Mouse (Mus musculus) neural tube, embryonic 15.5 days (tissue): ENCODE results near the gene Map3k12. TPM values are rescaled to one million over a fixed set of nuclear protein-coding genes. Genes with fewer than 3 reads are reported as not detected.
A peak's percentile ranks its signal among the peaks of the same experiment; 100 is the strongest.

Experiments
- ATAC-seq: fragments of 200-750 bp; cut with Nextera tagmentation; 2 replicates; pipeline ENCODE4 v1.8.0; 2017; ENCODE audit warnings: mild to moderate bottlenecking, moderate TSS enrichment, moderate library complexity; ENCODE audit not compliant: low FRiP score
- H3K27ac ChIP-seq: fragments of 300-500 bp; sonication (generic); replicated peaks from 2 replicates; pipeline ENCODE4 v1.5.1; 2015; ENCODE audit warnings: mild to moderate bottlenecking, inconsistent platforms
- H3K27me3 ChIP-seq: fragments of 300-500 bp; sonication (generic); replicated peaks from 2 replicates; pipeline ENCODE4 v1.6.1; 2015; ENCODE audit warnings: inconsistent platforms
- H3K36me3 ChIP-seq: fragments of 300-500 bp; sonication (generic); 2 replicates; pipeline ENCODE4 v1.6.1; 2015; ENCODE audit warnings: inconsistent platforms
- H3K4me1 ChIP-seq: fragments of 300-500 bp; sonication (generic); 2 replicates; pipeline ENCODE4 v1.6.1; 2015; ENCODE audit warnings: inconsistent platforms
- H3K4me2 ChIP-seq: fragments of 300-500 bp; sonication (generic); 2 replicates; pipeline ENCODE4 v1.6.1; 2015; ENCODE audit warnings: inconsistent platforms, mild to moderate bottlenecking, moderate library complexity
- H3K4me3 ChIP-seq: fragments of 300-500 bp; sonication (generic); replicated peaks from 2 replicates; pipeline ENCODE4 v1.5.1; 2015; ENCODE audit warnings: mild to moderate bottlenecking, inconsistent platforms
- H3K9ac ChIP-seq: fragments of 300-500 bp; sonication (generic); replicated peaks from 2 replicates; pipeline ENCODE4 v1.6.1; 2015; ENCODE audit warnings: mild to moderate bottlenecking, inconsistent platforms
- H3K9me3 ChIP-seq: fragments of 300-500 bp; sonication (generic); replicated peaks from 2 replicates; pipeline ENCODE4 v1.6.1; 2016; ENCODE audit warnings: inconsistent platforms
- WGBS: fragments of 180-500 bp; shearing (Covaris S2); methylation state at CpG from one replicate; pipeline ENCODE4 v1.1.7; 2015; ENCODE audit warnings: mixed read lengths; 5-methylcytosine and 5-hydroxymethylcytosine counted together
- polyA plus RNA-seq: library from polyadenylated mRNA; unstranded; fragments of >200 nt; fragmentation: Nextera tagmentation; extraction: Ambion mirVana; gene quantifications from 2 replicates; pipeline ENCODE4 v1.2.1, GENCODE M21; 2015

Map3k12 gene
- polyA plus RNA-seq, 1 experiment from 2014 or later: 57.4 TPM

- peak overlapping the region; percentile 100 for H3K27ac ChIP-seq
- peaks cover 16% of the 10 kb centered on the region for H3K36me3 ChIP-seq
- H3K4me3 ChIP-seq: peak overlapping the region; percentile 66
- H3K9ac ChIP-seq: peak overlapping the region; percentile 76
- peak overlapping the region; percentile 78 for H3K4me2 ChIP-seq
- no peaks in the 10 kb centered on the region for H3K9me3 ChIP-seq
- no peak for ATAC-seq
- peaks cover 46% of the 10 kb centered on the region for H3K4me1 ChIP-seq
- WGBS: 18% methylated on average over 9 of the region's 9 CpGs
- no peaks in the 10 kb centered on the region for H3K27me3 ChIP-seq
These were observed 2.0 kb upstream of the Map3k12 start for GRCm38 (mm10) chr15:102518859-102519201.

DNA sequence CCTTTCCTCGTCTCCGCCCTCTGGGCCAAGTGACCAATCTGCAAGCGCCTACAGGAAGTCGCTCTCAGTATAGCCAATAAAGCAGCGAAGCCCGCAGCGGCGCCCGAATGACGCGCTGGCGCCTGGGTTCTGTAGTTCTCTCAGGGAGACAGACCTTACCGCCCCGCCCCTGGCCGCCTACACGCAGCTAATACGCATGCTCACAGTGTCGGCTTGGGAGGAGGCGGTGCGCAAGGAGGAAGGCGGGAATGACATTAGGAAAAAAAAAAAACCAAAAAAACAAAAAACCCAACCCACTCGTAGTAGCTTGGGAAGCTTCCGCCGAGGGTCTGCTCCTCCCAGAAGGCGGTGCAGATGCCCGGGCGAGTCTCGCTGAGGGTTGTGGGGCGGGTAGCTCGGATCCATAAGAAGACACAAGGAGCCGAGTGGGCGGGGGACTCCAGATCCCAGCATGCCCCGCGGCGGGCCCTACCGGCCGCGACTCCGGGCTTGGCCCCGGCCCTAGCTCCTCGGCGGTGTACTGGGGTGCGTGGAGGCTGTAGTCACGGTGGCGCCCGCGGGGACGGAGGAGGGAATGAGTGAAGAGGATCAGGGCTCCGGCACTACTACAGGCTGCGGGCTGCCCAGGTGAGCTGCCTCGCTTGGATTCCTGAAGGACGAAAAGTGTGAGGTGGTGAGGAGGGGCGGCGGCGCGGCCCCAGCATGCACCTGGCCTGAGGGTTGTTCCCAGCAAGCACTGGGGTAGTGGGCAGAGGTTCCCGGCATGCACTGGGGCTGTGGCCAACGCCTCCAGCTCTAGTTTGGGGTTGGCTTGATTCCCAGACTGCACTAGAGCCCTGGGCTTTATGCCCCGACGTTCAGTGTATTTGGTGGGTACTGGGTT lies 1.4 kb upstream of the Map3k12 start, which contains the start of gene Tarbp2:
Gene Tarbp2, plus strand, starts transcription at position 217 of the 883 bp plus-strand sequence.
- H3K36me3 ChIP-seq: peaks cover 14% of the 10 kb centered on the region
- H3K4me2 ChIP-seq: peak within 1 kb of the TSS; percentile 78
- H3K4me3 ChIP-seq: peak within 1 kb of the TSS; percentile 66
- under 1% methylated on average over 60 of the region's 60 CpGs for WGBS
- no peaks in the 10 kb centered on the region for H3K27me3 ChIP-seq
- H3K9me3 ChIP-seq: no peaks in the 10 kb centered on the region
- ATAC-seq: peak; percentile 91
- peak within 1 kb of the TSS; percentile 100 for H3K27ac ChIP-seq
- H3K4me1 ChIP-seq: peaks cover 49% of the 10 kb centered on the region
- peak within 1 kb of the TSS; percentile 85 for H3K9ac ChIP-seq

GRCm38 (mm10) chr15:102517631-102517975 lies 739 bp upstream of the Map3k12 start:
- Histone ChIP-seq H3K36me3 (peaks cover 14% of the 10 kb centered on the region), H3K9ac (peak overlapping the region; percentile 85), H3K4me2 (peak overlapping the region; percentile 78), H3K27ac (peak overlapping the region; percentile 100), H3K4me3 (peak overlapping the region; percentile 66), H3K4me1 (peaks cover 55% of the 10 kb centered on the region), H3K27me3 (no peaks in the 10 kb centered on the region), H3K9me3 (no peaks in the 10 kb centered on the region)
- WGBS: 0% methylated on average over 10 of the region's 10 CpGs
- ATAC-seq: no peak

GRCm38 (mm10) chr15:102516293-102516692 lies 571 bp downstream of the Map3k12 start:
- Histone ChIP-seq H3K27ac (peak overlapping the region; percentile 100), H3K4me3 (peak overlapping the region; percentile 66), H3K4me2 (peak overlapping the region; percentile 78), H3K27me3 (no peaks in the 10 kb centered on the region), H3K4me1 (peaks cover 69% of the 10 kb centered on the region), H3K9me3 (no peaks in the 10 kb centered on the region), H3K9ac (peak overlapping the region; percentile 85), H3K36me3 (peaks cover 3% of the 10 kb centered on the region; the same call in 1 of the 2 replicates)
- ATAC-seq: no peak
- WGBS: under 1% methylated on average over 12 of the region's 12 CpGs

DNA sequence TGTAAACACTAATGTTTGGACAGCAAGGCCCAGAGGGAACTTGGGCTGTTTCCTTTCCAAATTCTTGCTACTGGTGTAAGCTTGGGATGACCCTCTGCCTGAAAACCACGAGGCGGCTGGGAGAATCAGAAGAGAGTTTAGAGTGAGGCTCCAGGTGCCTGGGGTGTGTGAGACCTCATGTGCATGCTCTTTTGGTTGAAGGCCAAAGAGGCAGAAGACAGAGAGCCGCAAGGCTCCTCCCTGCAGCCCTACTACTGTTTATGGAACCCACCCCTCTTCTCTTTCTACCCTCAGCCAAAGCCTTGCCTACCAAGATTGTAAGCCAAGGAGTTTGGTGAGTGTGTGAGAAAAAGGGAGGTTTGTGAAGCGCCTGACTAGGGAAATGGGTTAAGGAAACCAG lies 1.1 kb downstream of the Map3k12 start:
- H3K27ac ChIP-seq: peak overlapping the region; percentile 100
- H3K36me3 ChIP-seq: no peaks in the 10 kb centered on the region
- WGBS: 56% methylated on average over 4 of the region's 4 CpGs
- no peaks in the 10 kb centered on the region for H3K9me3 ChIP-seq
- H3K4me1 ChIP-seq: peaks cover 74% of the 10 kb centered on the region
- no peak for ATAC-seq
- H3K4me2 ChIP-seq: peak overlapping the region; percentile 78
- peak overlapping the region; percentile 85 for H3K9ac ChIP-seq
- peak overlapping the region; percentile 66 for H3K4me3 ChIP-seq
- no peaks in the 10 kb centered on the region for H3K27me3 ChIP-seq

DNA sequence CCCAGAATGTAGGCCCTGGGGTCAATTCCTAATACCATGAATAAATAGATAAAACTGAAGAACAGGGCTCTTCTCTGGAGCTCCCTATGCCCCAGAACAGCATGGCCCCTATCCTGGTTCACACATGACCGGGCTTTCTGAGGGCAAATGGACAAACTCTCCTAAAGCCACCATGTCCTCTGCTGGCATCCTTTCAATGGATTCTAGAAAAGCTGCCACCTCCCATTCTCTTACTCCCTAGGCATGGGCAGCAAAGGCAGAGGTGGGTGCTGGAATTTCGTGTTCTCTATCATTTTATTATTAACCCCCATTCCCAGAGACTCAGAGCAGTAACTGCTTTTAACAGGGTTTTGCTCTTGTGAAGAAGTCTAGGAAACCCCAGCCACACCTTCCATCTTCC lies 1.6 kb downstream of the Map3k12 start:
- H3K27me3 ChIP-seq: no peaks in the 10 kb centered on the region
- H3K4me1 ChIP-seq: peaks cover 71% of the 10 kb centered on the region
- H3K9me3 ChIP-seq: no peaks in the 10 kb centered on the region
- ATAC-seq: no peak
- WGBS: 82% methylated on average over 2 of the region's 2 CpGs
- peak overlapping the region; percentile 78 for H3K4me2 ChIP-seq
- H3K4me3 ChIP-seq: peak overlapping the region; percentile 66
- no peaks in the 10 kb centered on the region for H3K36me3 ChIP-seq
- peak overlapping the region; percentile 85 for H3K9ac ChIP-seq
- peak overlapping the region; percentile 100; the same call in 1 of the 2 replicates for H3K27ac ChIP-seq

DNA sequence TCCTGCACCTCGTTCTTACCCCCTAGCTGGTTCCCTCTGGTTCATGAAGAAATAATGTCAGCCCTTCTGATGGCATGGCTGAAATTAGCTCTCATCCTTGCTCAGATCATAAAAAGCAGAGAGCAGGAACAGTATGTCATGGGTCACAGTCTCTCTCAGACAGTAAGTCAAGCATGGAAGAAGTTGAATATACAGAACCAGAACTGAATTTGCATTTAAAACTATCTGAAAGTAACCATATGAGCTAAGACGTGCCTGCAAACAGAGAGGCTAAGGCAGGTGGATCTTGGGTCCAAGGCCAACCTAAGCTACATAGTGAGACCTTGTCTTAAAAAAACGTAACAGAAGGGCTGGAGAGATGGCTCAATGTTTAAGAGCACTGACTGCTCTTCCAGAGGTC lies 3.9 kb downstream of the Map3k12 start:
- Histone ChIP-seq H3K36me3 (0 out of 2 replicates have a peak, but pooled peaks cover 5% of the 10 kb centered on the region), H3K27me3 (no peaks in the 10 kb centered on the region), H3K4me3 (no peak overlapping the region), H3K27ac (no peak overlapping the region), H3K9ac (no peak overlapping the region), H3K4me1 (peaks cover 75% of the 10 kb centered on the region), H3K4me2 (no peak overlapping the region), H3K9me3 (no peaks in the 10 kb centered on the region)
- no peak for ATAC-seq
- 78% methylated on average over 3 of the region's 3 CpGs for WGBS

DNA sequence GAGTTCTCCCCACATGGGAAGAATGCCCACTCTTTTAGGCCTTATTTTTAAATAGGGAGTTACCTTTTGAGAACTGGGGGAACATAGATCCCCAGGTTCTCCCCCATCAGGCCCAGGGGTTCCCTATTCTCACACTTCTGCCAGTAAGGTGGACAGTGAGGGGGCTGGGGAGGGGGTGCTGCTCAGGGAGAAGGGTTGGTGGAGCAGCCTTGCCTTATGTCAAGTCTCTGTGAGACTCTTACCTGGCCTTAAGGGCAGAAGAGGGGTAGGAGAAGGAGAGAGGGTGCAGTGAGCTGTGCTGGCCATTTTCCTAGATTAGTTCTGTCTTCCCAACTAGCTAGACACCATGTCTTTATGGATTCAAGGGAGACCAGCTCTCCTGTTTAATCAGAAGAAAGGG lies 4.4 kb downstream of the Map3k12 start:
- H3K4me3 ChIP-seq: no peak overlapping the region
- H3K9ac ChIP-seq: peak overlapping the region; percentile 12; the same call in 1 of the 2 replicates
- peaks cover 75% of the 10 kb centered on the region for H3K4me1 ChIP-seq
- no peaks in the 10 kb centered on the region for H3K27me3 ChIP-seq
- peaks cover 11% of the 10 kb centered on the region; the same call in 1 of the 2 replicates for H3K36me3 ChIP-seq
- H3K4me2 ChIP-seq: peak overlapping the region; percentile 87
- ATAC-seq: no peak
- H3K9me3 ChIP-seq: no peaks in the 10 kb centered on the region
- H3K27ac ChIP-seq: peak overlapping the region; percentile 92

GRCm38 (mm10) chr15:102512010-102512409 lies 4.9 kb downstream of the Map3k12 start:
- Histone ChIP-seq H3K27ac (peak overlapping the region; percentile 92), H3K4me1 (peaks cover 75% of the 10 kb centered on the region), H3K4me3 (no peak overlapping the region), H3K9me3 (no peaks in the 10 kb centered on the region), H3K4me2 (peak overlapping the region; percentile 87), H3K36me3 (peaks cover 13% of the 10 kb centered on the region; the same call in 1 of the 2 replicates), H3K9ac (peak overlapping the region; percentile 12; the same call in 1 of the 2 replicates), H3K27me3 (no peaks in the 10 kb centered on the region)
- 25% methylated on average over 5 of the region's 5 CpGs for WGBS
- ATAC-seq: no peak

GRCm38 (mm10) chr15:102511285-102511833 lies 5.5 kb downstream of the Map3k12 start:
- no peaks in the 10 kb centered on the region for H3K27me3 ChIP-seq
- peak overlapping the region; percentile 67 for H3K4me3 ChIP-seq
- WGBS: 5% methylated on average over 6 of the region's 6 CpGs
- H3K4me1 ChIP-seq: peaks cover 75% of the 10 kb centered on the region
- no peak for ATAC-seq
- peaks cover 13% of the 10 kb centered on the region; the same call in 1 of the 2 replicates for H3K36me3 ChIP-seq
- H3K9ac ChIP-seq: peak overlapping the region; percentile 67; the same call in 1 of the 2 replicates
- peak overlapping the region; percentile 92 for H3K27ac ChIP-seq
- peak overlapping the region; percentile 87 for H3K4me2 ChIP-seq
- no peaks in the 10 kb centered on the region for H3K9me3 ChIP-seq

GRCm38 (mm10) chr15:102510590-102511284 lies 6.1 kb downstream of the Map3k12 start:
- 3% methylated on average over 34 of the region's 34 CpGs for WGBS
- H3K4me1 ChIP-seq: peaks cover 69% of the 10 kb centered on the region
- ATAC-seq: peak; percentile 96

More at GRCm38 (mm10) chr15:102510590-102511284, 6.1 kb downstream of the Map3k12 start:
- Histone ChIP-seq H3K27me3 (no peaks in the 10 kb centered on the region), H3K4me3 (peak overlapping the region; percentile 67), H3K9me3 (no peaks in the 10 kb centered on the region), H3K4me2 (peak overlapping the region; percentile 87), H3K27ac (peak overlapping the region; percentile 92), H3K9ac (peak overlapping the region; percentile 67), H3K36me3 (peaks cover 13% of the 10 kb centered on the region; the same call in 1 of the 2 replicates)
